19 mouse cellular contexts compared by ENCODE assay signal in genomic region chr5:83780419-83780818, GRCm38 (mm10).
DNase-seq lines count a peak whose midpoint lies in the region; ATAC-seq and TF ChIP-seq lines count a peak whose summit lies in the region.
"Had no signal": no experiment of that assay in that cellular context is flagged by ENCODE, and none has a peak within 500 bp of the region (broad histone marks: within the 10 kb centered on the region; RNA-seq: fewer than 3 reads in every experiment).

No protein-coding gene starts in this region.

- no peak overlapping the region for H3K4me2 ChIP-seq in hindbrain, embryonic 14.5 days (replicated peaks)
- no peak overlapping the region for H3K4me2 ChIP-seq in hindbrain, embryonic 16.5 days (ENCODE audit: low read length)
- no peak overlapping the region for H3K4me2 ChIP-seq in forebrain, embryonic 14.5 days (ENCODE audit: low read length)
- H3K4me2 ChIP-seq: heart, embryonic 13.5 days; stomach, embryonic 15.5 days had no signal

- H3K27ac ChIP-seq in hindbrain, embryonic 14.5 days, result no peak overlapping the region
- no peak overlapping the region for H3K27ac ChIP-seq in hindbrain, embryonic 16.5 days (ENCODE audit: low read depth, low read length)
- no peak overlapping the region for H3K27ac ChIP-seq in forebrain, embryonic 14.5 days (ENCODE audit: low read depth, low read length)
- H3K27ac ChIP-seq: heart, embryonic 13.5 days; stomach, embryonic 15.5 days had no signal

- ATAC-seq in hindbrain, embryonic 14.5 days (ENCODE audit: low FRiP score), result no peak; the same call in 1 of the 2 replicates
- ATAC-seq in hindbrain, embryonic 16.5 days, result no peak
- peak; percentile 59; the same call in 1 of the 2 replicates for ATAC-seq in forebrain, embryonic 14.5 days

- no peak overlapping the region for H3K4me3 ChIP-seq in hindbrain, embryonic 14.5 days (replicated peaks; ENCODE audit: low read length)
- no peak overlapping the region for H3K4me3 ChIP-seq in hindbrain, embryonic 16.5 days (ENCODE audit: low read length)
- H3K4me3 ChIP-seq in forebrain, embryonic 14.5 days (ENCODE audit: low read depth, low read length), result no peak overlapping the region
- H3K4me3 ChIP-seq: heart, embryonic 13.5 days; stomach, embryonic 15.5 days had no signal

- H3K27me3 ChIP-seq in hindbrain, embryonic 14.5 days (ENCODE audit: control insufficient read depth, insufficient read depth, low read length), result no peaks in the 10 kb centered on the region
- no peaks in the 10 kb centered on the region for H3K27me3 ChIP-seq in hindbrain, embryonic 16.5 days (replicated peaks; ENCODE audit: control insufficient read depth, insufficient read depth, low read length)
- no peaks in the 10 kb centered on the region for H3K27me3 ChIP-seq in forebrain, embryonic 14.5 days (replicated peaks; ENCODE audit: control insufficient read depth, insufficient read depth, low read length)
- H3K27me3 ChIP-seq: heart, embryonic 13.5 days; stomach, embryonic 15.5 days had no signal

- TF ChIP-seq POLR2A in brain, embryonic 14.5 days (IDR thresholded peaks at IDR 0.05; ENCODE audit: borderline replicate concordance, extremely low read depth, insufficient read depth, insufficient read length, poor library complexity, severe bottlenecking), result no peak

- no peak overlapping the region for H3K9ac ChIP-seq in hindbrain, embryonic 14.5 days
- H3K9ac ChIP-seq in hindbrain, embryonic 16.5 days (ENCODE audit: low read depth, low read length), result no peak overlapping the region
- no peak overlapping the region for H3K9ac ChIP-seq in forebrain, embryonic 14.5 days (ENCODE audit: low read length)
- H3K9ac ChIP-seq: heart, embryonic 13.5 days; stomach, embryonic 15.5 days had no signal

- 25% methylated on average over 1 of the region's 1 CpGs for WGBS in hindbrain, embryonic 14.5 days
- 32% methylated on average over 1 of the region's 1 CpGs for WGBS in hindbrain, embryonic 16.5 days
- 21% methylated on average over 1 of the region's 1 CpGs for WGBS in forebrain, embryonic 14.5 days

- no peaks in the 10 kb centered on the region for H3K4me1 ChIP-seq in hindbrain, embryonic 14.5 days (replicated peaks; ENCODE audit: control insufficient read depth, insufficient read depth, low read length)
- no peaks in the 10 kb centered on the region for H3K4me1 ChIP-seq in hindbrain, embryonic 16.5 days (ENCODE audit: control insufficient read depth, insufficient read depth, low read depth, low read length)
- H3K4me1 ChIP-seq in forebrain, embryonic 14.5 days (ENCODE audit: control insufficient read depth, insufficient read depth, low read length), result no peaks in the 10 kb centered on the region
- H3K4me1 ChIP-seq: heart, embryonic 13.5 days; stomach, embryonic 15.5 days had no signal

- TF ChIP-seq CTCF in brain, embryonic 14.5 days (IDR thresholded peaks at IDR 0.05; ENCODE audit: borderline replicate concordance, extremely low read depth, insufficient read depth, insufficient read length), result peak; percentile 23; the same call in 1 of the 2 replicates

- H3K9me3 ChIP-seq in hindbrain, embryonic 14.5 days (ENCODE audit: control insufficient read depth, low read length), result no peaks in the 10 kb centered on the region
- H3K9me3 ChIP-seq in hindbrain, embryonic 16.5 days (ENCODE audit: control insufficient read depth, low read length), result no peaks in the 10 kb centered on the region
- H3K9me3 ChIP-seq in forebrain, embryonic 14.5 days (replicated peaks; ENCODE audit: control insufficient read depth, low read length), result no peaks in the 10 kb centered on the region
- H3K9me3 ChIP-seq: heart, embryonic 13.5 days; stomach, embryonic 15.5 days had no signal

- H3K36me3 ChIP-seq in hindbrain, embryonic 14.5 days (replicated peaks; ENCODE audit: control insufficient read depth, insufficient read depth), result no peaks in the 10 kb centered on the region
- H3K36me3 ChIP-seq in hindbrain, embryonic 16.5 days (ENCODE audit: control insufficient read depth, insufficient read depth, low read length), result no peaks in the 10 kb centered on the region
- H3K36me3 ChIP-seq in forebrain, embryonic 14.5 days (ENCODE audit: control insufficient read depth, insufficient read depth, low read length), result no peaks in the 10 kb centered on the region
- H3K36me3 ChIP-seq: heart, embryonic 13.5 days; stomach, embryonic 15.5 days had no signal

- DNase-seq in hindbrain, embryonic 14.5 days (ENCODE audit: low spot score), result peak; percentile 23
- peak; percentile 67 for DNase-seq in brain, embryonic 14.5 days (ENCODE audit: low read depth)
- peak; percentile 51 for DNase-seq in forebrain, embryonic 14.5 days (ENCODE audit: low spot score)
- peak; percentile 51 for DNase-seq in retina, embryonic 14.5 days (ENCODE audit: low spot score)
- DNase-seq in left cerebral cortex, adult 11 months (ENCODE audit: low spot score), result no peak
- no peak for DNase-seq in ovary, postnatal 10 days (ENCODE audit: low spot score)
- DNase-seq: cerebellum, adult 9-11 months; gastrocnemius, postnatal 10 days; heart, adult 11 months; heart, postnatal 4 days; kidney, adult 8-10 months; kidney, postnatal 25 days; left cerebral cortex, postnatal 4 days; liver; lung, postnatal 10 days; thymus, adult 2 months had no signal

Comparison
In these comparisons a context has a peak if more than half of its experiments do, and no peak if none do; other contexts are left out.
1. DNase-seq: peak in hindbrain, embryonic 14.5 days (single experiment), brain, embryonic 14.5 days (single experiment), forebrain, embryonic 14.5 days (single experiment) and retina, embryonic 14.5 days (single experiment); none in left cerebral cortex, adult 11 months (single experiment) and ovary, postnatal 10 days (single experiment).